Mouse (Mus musculus) myocyte (in vitro differentiated cells): ENCODE results near the gene Nt5c1a. TPM values are rescaled to one million over a fixed set of nuclear protein-coding genes. Genes with fewer than 3 reads are reported as not detected.

Experiments
- H3K27me3 ChIP-seq: one replicate; pipeline ENCODE4 v1.6.1; 2011; ENCODE audit not compliant: control insufficient read depth, insufficient read depth, insufficient read length
- H3K36me3 ChIP-seq: one replicate; pipeline ENCODE4 v1.6.1; 2011; ENCODE audit not compliant: control insufficient read depth, insufficient read depth
- H3K4me2 ChIP-seq: one replicate; pipeline ENCODE4 v1.6.1; 2011; ENCODE audit warnings: low read depth, control low read depth
- H3K4me3 ChIP-seq: one replicate; pipeline ENCODE4 v1.5.1; 2011; ENCODE audit warnings: mild to moderate bottlenecking, control low read depth, moderate library complexity
- H3K79me2 ChIP-seq: one replicate; pipeline ENCODE4 v1.6.1; 2011; ENCODE audit not compliant: control insufficient read depth, insufficient read depth
- H3ac ChIP-seq: one replicate; pipeline ENCODE4 v1.6.1; 2011; ENCODE audit not compliant: control insufficient read depth, insufficient read length
- CEBPB ChIP-seq: IDR thresholded peaks from 2 replicates; pipeline ENCODE4 v1.6.1; 2011; ENCODE audit warnings: mild to moderate bottlenecking, moderate library complexity; ENCODE audit not compliant: poor library complexity, insufficient read depth, severe bottlenecking
- E2F4 ChIP-seq: IDR thresholded peaks from one replicate; pipeline ENCODE4 v1.6.1; 2011; ENCODE audit warnings: mild to moderate bottlenecking, control low read depth, moderate library complexity; ENCODE audit not compliant: insufficient read depth
- MAX ChIP-seq: IDR thresholded peaks from one replicate; pipeline ENCODE4 v1.6.1; 2011; ENCODE audit warnings: low read depth, mild to moderate bottlenecking, control low read depth
- MYOD1 ChIP-seq, 3 experiments: IDR thresholded peaks; one replicate each; pipeline ENCODE4 v1.6.1; 2011; ENCODE audit warnings: control low read depth in 2 of 3, low read depth in 2 of 3, mild to moderate bottlenecking in 2 of 3, moderate library complexity in 1 of 3; ENCODE audit not compliant: insufficient read length in 2 of 3, control insufficient read depth in 1 of 3
- MYOG ChIP-seq, 3 experiments: IDR thresholded peaks; one replicate each; pipeline ENCODE4 v1.6.1; 2011; ENCODE audit warnings: control low read depth in 2 of 3, low read depth in 2 of 3, mild to moderate bottlenecking in 2 of 3; ENCODE audit not compliant: insufficient read length in 2 of 3, control insufficient read depth in 1 of 3, insufficient read depth in 1 of 3
- POLR2A ChIP-seq: IDR thresholded peaks from one replicate; pipeline ENCODE4 v1.6.1; 2011; ENCODE audit warnings: low read depth, mild to moderate bottlenecking, control low read depth, moderate library complexity; ENCODE audit not compliant: insufficient read length
- POLR2AphosphoS2 ChIP-seq: IDR thresholded peaks from one replicate; pipeline ENCODE4 v1.6.1; 2011; ENCODE audit warnings: low read depth, control low read depth; ENCODE audit not compliant: insufficient read length
- REST ChIP-seq: IDR thresholded peaks from one replicate; pipeline ENCODE4 v1.6.1; 2011; ENCODE audit warnings: mild to moderate bottlenecking, control low read depth, moderate library complexity; ENCODE audit not compliant: insufficient read depth, insufficient read length
- SRF ChIP-seq: IDR thresholded peaks from one replicate; pipeline ENCODE4 v1.6.1; 2011; ENCODE audit warnings: low read depth; ENCODE audit not compliant: control insufficient read depth, insufficient read length
- TCF12 ChIP-seq: IDR thresholded peaks from one replicate; pipeline ENCODE4 v1.6.1; 2011; ENCODE audit warnings: mild to moderate bottlenecking, control low read depth; ENCODE audit not compliant: poor library complexity, insufficient read depth, severe bottlenecking
- TCF3 ChIP-seq: IDR thresholded peaks from one replicate; pipeline ENCODE4 v1.6.1; 2011; ENCODE audit warnings: low read depth, control low read depth; ENCODE audit not compliant: insufficient read length
- USF1 ChIP-seq: IDR thresholded peaks from one replicate; pipeline ENCODE4 v1.6.1; 2011; ENCODE audit warnings: low read depth, mild to moderate bottlenecking, control low read depth, moderate library complexity
- polyA plus RNA-seq: library from polyadenylated mRNA; unstranded; fragments of >200 nt; fragmentation: generic; extraction: Trizol; gene quantifications from one replicate; pipeline ENCODE4 v1.2.1, GENCODE M21; 2012; ENCODE audit warnings: missing spikeins

Nt5c1a gene
- polyA plus RNA-seq, 1 experiment: not detected

DNA sequence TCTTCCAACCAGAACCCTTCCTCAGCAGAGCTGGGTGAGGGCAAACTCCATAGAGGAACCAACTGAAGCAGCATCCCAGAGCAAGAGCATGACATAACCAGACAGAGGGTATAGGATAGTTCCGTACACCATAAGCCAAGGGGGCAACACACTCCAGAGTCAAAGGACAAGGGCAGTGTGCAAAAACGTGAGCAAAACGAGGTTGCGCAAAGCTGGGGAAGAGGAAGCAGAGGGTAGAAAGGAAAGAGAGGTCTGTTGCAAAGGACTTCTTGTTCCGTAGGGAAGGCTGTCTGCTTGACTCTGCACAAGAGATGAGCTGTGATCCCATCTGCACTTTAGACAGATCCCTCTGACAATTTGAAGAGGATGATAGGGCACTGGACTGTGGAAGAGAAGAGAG is 6.0 kb downstream of the Nt5c1a start:
- Histone ChIP-seq H3K4me2 (no peak overlapping the region), H3K27me3 (peaks cover 64% of the 10 kb centered on the region), H3ac (no peak overlapping the region), H3K4me3 (no peak overlapping the region), H3K79me2 (no peaks in the 10 kb centered on the region), H3K36me3 (no peaks in the 10 kb centered on the region)
- no peak for TF ChIP-seq MYOD1 (IDR thresholded peaks at IDR 0.05; ENCODE audit: control insufficient read depth in 1 of 3, insufficient read length in 2 of 3, low read depth in 2 of 3)
- no peak for TF ChIP-seq POLR2AphosphoS2
- no peak for TF ChIP-seq REST
- TF ChIP-seq POLR2A: no peak
- TF ChIP-seq TCF3: no peak
- TF ChIP-seq MYOG (IDR thresholded peaks at IDR 0.05; ENCODE audit: control insufficient read depth in 1 of 3, insufficient read depth in 1 of 3, insufficient read length in 2 of 3, low read depth in 2 of 3): no peak
- no peak for TF ChIP-seq TCF12
- TF ChIP-seq USF1: no peak
- TF ChIP-seq E2F4: no peak
- no peak for TF ChIP-seq MAX

- H3K27me3 ChIP-seq: peaks cover 71% of the 10 kb centered on the region
- TF ChIP-seq REST: no peak
- TF ChIP-seq MYOG (IDR thresholded peaks at IDR 0.05; ENCODE audit: control insufficient read depth in 1 of 3, insufficient read depth in 1 of 3, insufficient read length in 2 of 3, low read depth in 2 of 3): no peak
- no peak for TF ChIP-seq CEBPB
- TF ChIP-seq MYOD1 (IDR thresholded peaks at IDR 0.05; ENCODE audit: control insufficient read depth in 1 of 3, insufficient read length in 2 of 3, low read depth in 2 of 3): no peak
- no peak for TF ChIP-seq USF1
- TF ChIP-seq POLR2AphosphoS2: no peak
- TF ChIP-seq TCF12: no peak
- TF ChIP-seq SRF: no peak
- TF ChIP-seq POLR2A: no peak
- TF ChIP-seq MAX: no peak
- H3ac ChIP-seq: no peak overlapping the region
These were observed 9.7 kb downstream of the Nt5c1a start for GRCm38 (mm10) chr4:123210996-123211395.

DNA sequence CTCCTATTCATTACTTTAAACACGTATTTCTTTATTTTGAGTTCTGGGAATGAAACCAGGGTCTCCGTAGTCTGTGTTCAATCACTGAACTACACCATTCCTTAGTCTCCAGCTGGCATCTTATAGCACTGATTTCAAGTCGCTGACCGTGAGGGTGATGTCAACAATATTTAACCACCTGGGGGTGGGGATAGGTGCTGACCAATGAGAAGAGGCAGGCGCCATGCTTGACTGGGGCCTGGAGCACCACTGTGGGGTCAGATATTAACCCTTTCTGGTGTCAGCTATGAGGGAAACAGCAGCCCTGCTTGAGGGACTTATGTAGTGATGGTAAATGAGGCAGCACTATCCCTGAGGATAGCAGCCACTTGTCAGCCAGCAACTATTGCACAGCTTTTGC is 10.1 kb downstream of the Nt5c1a start:
- TF ChIP-seq TCF3 (no peak), CEBPB (no peak), POLR2A (no peak), MYOG (IDR thresholded peaks at IDR 0.05; ENCODE audit: control insufficient read depth in 1 of 3, insufficient read depth in 1 of 3, insufficient read length in 2 of 3, low read depth in 2 of 3) (no peak), TCF12 (no peak), USF1 (no peak), MAX (no peak), REST (no peak), MYOD1 (IDR thresholded peaks at IDR 0.05; ENCODE audit: control insufficient read depth in 1 of 3, insufficient read length in 2 of 3, low read depth in 2 of 3) (no peak), POLR2AphosphoS2 (no peak), E2F4 (no peak), SRF (no peak)
- H3K27me3 ChIP-seq: peaks cover 70% of the 10 kb centered on the region

More at GRCm38 (mm10) chr4:123210996-123211395, 9.7 kb downstream of the Nt5c1a start:
- H3K36me3 ChIP-seq: no peaks in the 10 kb centered on the region
- no peaks in the 10 kb centered on the region for H3K79me2 ChIP-seq
- H3K4me3 ChIP-seq: no peak overlapping the region
- H3K4me2 ChIP-seq: no peak overlapping the region

DNA sequence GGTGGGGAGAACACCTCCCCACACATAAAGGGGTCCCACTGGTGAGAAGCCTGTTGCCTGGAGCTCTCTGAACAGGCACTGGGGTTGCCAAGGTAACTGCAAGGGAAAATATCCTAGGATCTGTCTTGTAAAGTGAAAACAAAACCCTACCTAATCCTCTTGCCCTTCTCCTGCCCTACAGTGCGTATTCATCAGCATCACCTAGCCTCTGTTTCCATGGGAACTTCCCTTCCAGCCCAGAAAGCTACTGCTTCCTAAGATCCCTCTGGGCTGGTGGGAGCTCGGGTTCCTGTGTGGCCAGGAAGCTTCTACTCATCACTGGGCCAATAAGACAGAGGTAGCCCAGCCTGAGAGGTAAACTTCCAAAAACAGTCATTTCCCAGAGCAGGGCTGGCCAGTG is 11.0 kb downstream of the Nt5c1a start:
- Histone ChIP-seq H3K27me3 (peaks cover 66% of the 10 kb centered on the region), H3ac (no peak overlapping the region), H3K36me3 (no peaks in the 10 kb centered on the region), H3K79me2 (no peaks in the 10 kb centered on the region), H3K4me3 (no peak overlapping the region), H3K4me2 (no peak overlapping the region)
- TF ChIP-seq REST (no peak), E2F4 (no peak), POLR2A (no peak), POLR2AphosphoS2 (no peak), SRF (no peak), TCF3 (no peak), MAX (no peak), MYOD1 (IDR thresholded peaks at IDR 0.05; ENCODE audit: control insufficient read depth in 1 of 3, insufficient read length in 2 of 3, low read depth in 2 of 3) (no peak), TCF12 (no peak), CEBPB (no peak), USF1 (no peak), MYOG (IDR thresholded peaks at IDR 0.05; ENCODE audit: control insufficient read depth in 1 of 3, insufficient read depth in 1 of 3, insufficient read length in 2 of 3, low read depth in 2 of 3) (no peak)

More for the DNA sequence above, 10.1 kb downstream of the Nt5c1a start:
- Histone ChIP-seq H3K4me2 (no peak overlapping the region), H3K36me3 (no peaks in the 10 kb centered on the region), H3K4me3 (no peak overlapping the region), H3ac (no peak overlapping the region), H3K79me2 (no peaks in the 10 kb centered on the region)

DNA sequence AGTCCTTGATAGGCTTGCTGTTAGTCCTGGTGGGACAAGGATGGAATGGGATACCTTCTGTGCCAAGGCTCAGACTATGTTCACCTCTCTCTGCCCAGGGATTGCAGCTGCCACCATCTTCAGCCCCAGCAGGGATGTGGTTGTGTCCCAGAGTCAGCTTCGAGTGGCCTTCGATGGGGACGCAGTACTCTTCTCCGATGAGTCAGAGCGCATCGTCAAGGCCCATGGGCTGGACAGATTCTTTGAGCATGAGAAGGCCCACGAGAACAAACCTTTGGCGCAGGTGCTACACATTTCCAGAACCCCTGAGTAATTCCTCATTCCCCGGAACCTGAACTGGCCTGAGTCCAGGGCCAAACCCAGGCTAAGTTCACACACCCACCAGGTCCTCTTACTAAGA is 12.7 kb downstream of the Nt5c1a start:
- no peak for TF ChIP-seq MYOD1 (IDR thresholded peaks at IDR 0.05; ENCODE audit: control insufficient read depth in 1 of 3, insufficient read length in 2 of 3, low read depth in 2 of 3)
- no peak for TF ChIP-seq CEBPB
- TF ChIP-seq MAX: no peak
- TF ChIP-seq TCF12: no peak
- no peak for TF ChIP-seq SRF
- no peak for TF ChIP-seq TCF3
- no peak for TF ChIP-seq REST
- TF ChIP-seq E2F4: no peak
- no peak for TF ChIP-seq USF1
- no peak for TF ChIP-seq MYOG (IDR thresholded peaks at IDR 0.05; ENCODE audit: control insufficient read depth in 1 of 3, insufficient read depth in 1 of 3, insufficient read length in 2 of 3, low read depth in 2 of 3)
- TF ChIP-seq POLR2AphosphoS2: no peak
- TF ChIP-seq POLR2A: no peak
- Histone ChIP-seq H3ac (no peak overlapping the region), H3K4me3 (no peak overlapping the region), H3K36me3 (no peaks in the 10 kb centered on the region), H3K4me2 (no peak overlapping the region), H3K79me2 (no peaks in the 10 kb centered on the region), H3K27me3 (peaks cover 49% of the 10 kb centered on the region)
